Mouse (Mus musculus): Measurements from ENCODE around the gene Gas2l3.

The Gas2l3 gene

GRCm38 (mm10) chr10:89443115-89443622 is 598 bp downstream of the Gas2l3 start:
- no peak for DNase-seq

DNA sequence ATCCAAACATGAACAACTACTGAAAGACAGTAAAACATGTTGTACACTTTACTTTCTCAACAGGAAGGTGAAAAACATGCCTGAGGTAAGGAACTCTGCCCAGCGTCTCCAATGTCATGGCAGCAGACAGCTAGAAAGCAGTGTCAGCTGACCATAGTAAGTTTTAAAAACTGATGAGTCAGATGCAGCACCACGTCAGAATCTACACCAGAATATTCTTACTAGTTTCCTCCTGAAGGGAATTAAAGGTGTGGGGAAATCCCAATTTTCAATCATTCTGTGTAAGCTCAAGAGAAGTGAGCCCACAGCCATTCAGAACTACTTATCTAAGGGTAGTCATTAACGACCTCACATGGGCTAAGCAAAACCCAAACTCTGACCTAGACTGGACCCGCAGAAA is 1.1 kb downstream of the Gas2l3 start:
- DNase-seq = no peak

- DNase-seq = no peak
These were observed 1.8 kb downstream of the Gas2l3 start for GRCm38 (mm10) chr10:89441961-89442360.

DNA sequence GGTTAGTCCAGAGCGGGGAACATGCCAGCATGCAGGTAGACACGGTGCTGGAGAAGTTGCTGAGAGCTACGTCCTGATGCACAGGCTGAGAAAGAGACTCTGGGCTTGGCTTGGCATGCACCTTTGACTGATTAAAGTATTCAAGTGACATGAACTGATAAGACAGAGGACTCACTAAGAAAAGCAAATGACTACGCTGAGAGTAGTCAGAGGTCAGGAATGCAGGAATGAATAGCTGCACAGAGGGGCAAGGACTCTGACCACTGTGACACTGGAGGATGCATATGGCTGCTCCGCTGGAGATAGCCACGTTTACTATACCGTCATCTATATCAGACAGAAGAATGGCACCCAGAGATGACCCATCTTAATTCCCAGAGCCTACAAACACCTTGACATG is 4.4 kb downstream of the Gas2l3 start:
- no peak for DNase-seq

- no peak for DNase-seq
These were observed 5.8 kb downstream of the Gas2l3 start for GRCm38 (mm10) chr10:89437996-89438395.

- no peak for DNase-seq
These were observed 6.3 kb downstream of the Gas2l3 start for GRCm38 (mm10) chr10:89437472-89437871.

DNA sequence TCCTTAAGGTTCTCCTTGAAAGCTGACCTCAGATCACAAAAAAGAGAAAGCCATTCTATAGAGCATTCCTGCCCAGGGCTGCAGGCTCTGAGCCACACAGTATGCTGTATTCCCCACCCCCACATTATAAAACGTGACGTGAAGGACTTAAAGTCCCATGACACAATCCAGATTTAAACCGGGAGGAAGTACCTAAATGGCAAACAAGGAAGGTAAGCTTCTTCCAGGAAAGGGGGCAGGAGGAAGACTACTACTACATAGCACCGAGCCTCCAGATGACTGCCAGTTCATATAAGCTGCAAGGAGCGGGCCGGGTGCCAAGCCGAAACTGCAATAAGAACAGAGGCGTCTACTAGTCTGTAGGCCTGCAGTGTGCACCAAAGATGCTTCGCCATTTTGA is 7.8 kb downstream of the Gas2l3 start:
- DNase-seq = no peak

GRCm38 (mm10) chr10:89435413-89435812 is 8.4 kb downstream of the Gas2l3 start:
- DNase-seq = no peak

- no peak for DNase-seq
These were observed 9.1 kb downstream of the Gas2l3 start for GRCm38 (mm10) chr10:89434509-89435210.

DNA sequence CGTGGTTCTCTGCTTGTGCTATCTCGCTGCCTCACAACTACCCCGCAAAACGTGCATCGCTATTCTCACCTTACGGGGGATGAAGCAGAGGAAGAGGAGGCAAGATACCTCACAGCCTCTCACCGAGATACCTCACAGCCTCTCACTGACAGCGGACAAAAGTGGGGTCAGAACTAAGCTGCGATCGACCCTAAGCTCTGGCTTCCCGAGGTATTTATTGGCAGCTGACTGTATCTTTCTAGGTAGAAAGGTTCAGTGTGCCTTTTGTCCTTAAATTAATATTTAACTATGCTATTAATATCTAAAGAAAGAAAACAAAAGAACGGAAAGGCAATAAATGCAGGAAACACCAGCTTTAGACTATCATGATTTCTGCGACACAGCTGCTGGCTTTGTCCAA is 11.0 kb downstream of the Gas2l3 start:
- no peak for DNase-seq

DNA sequence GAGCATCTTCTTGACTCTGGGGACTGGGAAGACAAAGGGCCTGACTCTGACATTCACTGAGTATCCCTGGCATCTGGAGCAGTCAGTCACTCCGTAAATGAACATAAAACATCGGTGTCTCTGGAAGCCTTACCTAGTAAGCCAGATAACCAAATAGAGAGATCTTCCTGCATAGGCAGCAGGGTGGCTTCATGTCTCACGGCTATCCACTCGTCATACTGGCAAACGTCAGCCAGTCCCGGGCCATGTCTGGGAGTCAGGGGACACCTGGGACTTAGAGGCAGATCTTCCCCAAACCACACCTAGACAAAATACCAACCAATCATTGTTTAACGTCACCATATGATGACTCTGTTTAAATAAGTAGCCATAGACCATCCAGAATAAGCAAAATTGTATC is 13.0 kb downstream of the Gas2l3 start:
- DNase-seq = no peak

GRCm38 (mm10) chr10:89424800-89425393 is 18.9 kb downstream of the Gas2l3 start:
- no peak for DNase-seq

- no peak for DNase-seq
These were observed 19.6 kb downstream of the Gas2l3 start for GRCm38 (mm10) chr10:89424217-89424616.

DNA sequence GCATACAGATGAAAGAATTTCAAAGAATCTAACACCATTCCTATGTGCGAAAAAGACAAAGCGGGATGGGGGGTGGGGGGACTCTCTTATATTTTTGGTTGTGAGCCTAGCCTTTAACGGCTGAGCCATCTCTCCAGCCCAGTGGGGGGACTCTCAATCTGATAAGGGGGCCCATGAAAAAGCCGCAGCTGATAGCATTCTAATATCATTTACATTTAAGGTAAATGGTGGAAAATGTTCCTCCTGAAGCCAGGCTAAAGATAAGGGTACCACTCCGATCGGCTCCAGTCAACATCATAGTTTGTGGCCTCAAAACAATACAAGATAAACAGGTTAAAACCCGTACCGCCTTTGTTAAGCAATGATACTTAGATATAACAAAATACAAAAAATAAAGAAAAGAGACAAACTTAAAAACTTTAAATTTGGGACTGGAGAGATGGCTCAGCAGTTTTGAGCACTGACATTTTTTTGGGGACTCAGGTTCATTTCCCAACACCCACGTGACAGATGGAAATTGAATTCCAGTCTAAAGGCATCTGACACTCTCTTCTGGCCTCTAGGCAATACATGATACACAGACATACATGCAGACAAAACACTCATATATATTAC is 20.5 kb downstream of the Gas2l3 start:
- no peak for DNase-seq

- no peak for DNase-seq
These were observed 21.1 kb downstream of the Gas2l3 start for GRCm38 (mm10) chr10:89422504-89423158.

GRCm38 (mm10) chr10:89417966-89418365 is 25.8 kb downstream of the Gas2l3 start:
- no peak for DNase-seq

DNA sequence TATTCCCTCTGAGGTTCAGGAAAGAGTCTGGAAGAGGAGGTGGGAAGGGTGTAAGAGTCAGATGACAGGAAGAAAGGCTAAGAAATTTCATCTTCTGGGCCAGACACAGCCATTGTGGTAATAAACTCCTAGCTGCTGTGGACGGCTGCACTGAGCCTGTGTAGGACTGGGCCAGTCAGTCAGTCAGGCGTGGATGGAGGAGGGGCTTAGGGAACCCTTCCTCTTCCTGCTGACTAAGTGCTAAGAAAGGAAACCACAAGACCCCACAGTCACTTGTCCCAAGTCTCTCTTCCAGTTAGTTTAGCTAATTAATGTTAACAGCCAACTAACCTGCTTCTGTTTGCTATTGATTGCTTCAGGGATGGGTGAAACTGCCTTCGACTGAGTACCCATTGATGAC is 28.3 kb downstream of the Gas2l3 start:
- DNase-seq = no peak

DNA sequence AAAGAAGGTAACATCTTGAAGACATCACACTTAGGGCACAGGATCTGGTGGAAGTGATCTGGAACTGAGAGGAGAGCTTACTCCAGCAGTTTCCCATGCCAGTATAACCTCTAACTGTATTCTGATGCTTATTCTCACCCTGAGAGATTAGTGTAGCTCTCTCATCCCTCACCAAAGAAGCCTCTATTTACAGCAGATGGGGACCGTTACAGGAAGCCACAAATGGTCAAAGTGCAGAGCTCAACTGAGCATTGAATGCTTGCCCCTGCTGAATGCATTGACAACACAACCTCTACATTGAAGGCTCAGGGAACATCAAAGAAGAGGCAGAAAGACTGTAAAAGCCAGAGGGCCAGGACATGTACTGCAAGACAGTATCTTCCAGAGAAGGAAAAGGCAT is 36.2 kb downstream of the Gas2l3 start:
- DNase-seq = no peak

DNA sequence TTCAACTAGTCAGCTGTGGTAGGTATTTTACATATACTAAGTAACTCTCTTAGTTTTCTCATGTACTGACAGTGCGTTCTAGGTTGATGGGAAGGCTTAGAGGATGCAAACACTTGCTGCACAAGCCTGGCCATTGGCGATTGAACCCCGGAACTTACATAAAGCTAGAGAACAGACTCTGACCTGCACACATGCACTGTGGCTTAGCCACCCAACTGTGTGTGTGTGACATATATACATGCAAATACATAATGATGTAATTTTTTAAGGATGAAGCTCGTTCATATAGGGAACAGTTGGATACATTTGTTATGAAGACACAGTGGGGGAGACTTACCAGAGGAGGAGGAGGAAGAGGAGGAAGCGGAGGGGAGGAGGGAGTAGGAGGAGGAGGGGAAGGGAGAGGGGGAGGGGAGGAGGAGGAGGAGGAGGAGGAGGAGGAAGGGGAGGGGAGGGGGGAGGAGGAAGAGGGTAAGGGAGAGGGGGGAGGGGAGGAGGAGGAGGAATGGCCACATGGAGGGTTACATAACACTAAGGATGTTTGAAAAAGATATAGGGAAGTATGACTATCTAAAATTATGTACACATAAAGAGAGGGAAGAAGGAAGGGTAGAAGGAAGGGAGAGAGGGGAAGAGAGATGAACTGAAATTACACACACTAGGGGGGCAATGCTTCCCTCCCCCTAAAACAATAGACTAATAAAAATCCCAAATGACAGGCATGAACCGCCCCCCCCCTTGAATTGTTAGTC is 36.9 kb downstream of the Gas2l3 start:
- DNase-seq = no peak

DNA sequence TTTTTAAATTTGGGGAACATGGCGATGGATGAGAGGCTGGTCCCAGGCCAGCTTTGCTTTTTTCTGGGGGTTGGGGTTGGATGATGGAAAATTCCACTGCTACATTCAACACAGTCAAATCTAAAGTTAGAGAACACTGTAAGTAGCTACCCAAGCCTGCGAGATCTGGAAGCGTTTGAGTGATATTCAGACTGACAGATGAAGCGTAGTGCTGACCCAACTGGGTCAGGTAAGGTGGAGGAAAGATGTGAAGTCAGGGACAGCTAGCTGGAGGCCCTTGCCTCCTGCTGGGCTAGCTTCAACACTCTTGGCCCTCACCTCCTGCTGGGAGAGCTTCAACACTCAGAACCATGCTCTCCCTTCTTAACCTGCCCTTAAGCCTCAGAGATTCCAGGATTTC is 38.8 kb downstream of the Gas2l3 start:
- no peak for DNase-seq

GRCm38 (mm10) chr10:89400674-89401336 is 43.0 kb downstream of the Gas2l3 start:
- DNase-seq = peak; percentile 79

DNA sequence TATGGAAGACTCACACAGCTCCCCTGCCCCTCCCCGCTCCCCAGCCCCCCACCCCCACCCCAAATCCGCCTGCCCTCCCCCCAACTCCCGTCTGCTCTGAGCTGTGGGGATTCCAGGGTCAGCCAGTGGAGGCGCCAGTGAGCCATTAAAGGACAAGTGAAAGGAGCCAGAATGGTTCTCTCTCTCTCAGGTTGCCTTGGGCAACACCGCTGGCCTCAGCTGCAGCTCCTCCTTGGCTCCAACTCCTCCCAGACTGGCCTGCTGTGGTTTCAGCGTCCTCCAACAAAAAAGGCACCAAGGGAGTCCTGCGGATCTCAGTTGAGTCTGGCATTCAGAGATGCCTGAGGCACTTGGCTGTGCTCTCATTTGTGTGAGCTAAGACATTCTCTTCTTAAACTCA is 47.9 kb downstream of the Gas2l3 start:
- peak; percentile 44 for DNase-seq
